Mouse (Mus musculus): ENCODE results near the gene Vmn2r71.

DNA sequence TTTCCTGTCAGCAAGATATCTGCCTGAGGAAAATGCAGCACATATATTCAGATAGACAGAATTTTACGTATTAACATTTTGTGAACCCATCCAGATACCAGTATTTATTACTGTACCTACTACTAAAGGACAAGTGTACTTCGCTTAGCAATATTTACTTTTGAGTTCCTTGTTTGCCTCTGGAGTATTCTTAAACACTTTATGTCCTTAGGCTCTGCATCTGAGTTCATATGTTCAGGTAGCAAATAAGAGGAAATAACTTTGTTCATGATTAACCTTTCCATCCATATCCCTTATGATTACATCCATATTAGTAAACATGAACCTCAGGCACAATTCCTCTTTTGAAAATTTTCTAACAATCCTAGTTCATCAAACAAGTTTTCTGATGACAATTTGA lies 6.2 kb downstream of the Vmn2r71 start, which contains the start of gene Vmn2r70:
- TF ChIP-seq CTCF (IDR thresholded peaks at IDR 0.05; ENCODE audit: control insufficient read depth, insufficient read depth, insufficient read length) (no peak), MYOG (IDR thresholded peaks at IDR 0.05; ENCODE audit: control insufficient read depth, extremely low read depth, insufficient read length) (no peak), CEBPB (IDR thresholded peaks at IDR 0.05; ENCODE audit: low read depth) (no peak), MAX (IDR thresholded peaks at IDR 0.05) (no peak), USF1 (IDR thresholded peaks at IDR 0.05; ENCODE audit: low read depth) (no peak)
